Mouse (Mus musculus) hindbrain, embryonic 16.5 days (tissue): ENCODE measurements around the gene I0C0044D17Rik. TPM values are rescaled to one million over a fixed set of nuclear protein-coding genes. Genes with fewer than 3 reads are reported as not detected.

Experiments used
- ATAC-seq: fragments of 200-750 bp; cut with Nextera tagmentation; 2 replicates; pipeline ENCODE4 v1.8.0; 2017; ENCODE audit warnings: moderate TSS enrichment, moderate library complexity
- H3K27ac ChIP-seq: fragments of 300-500 bp; sonication (generic); 2 replicates; pipeline ENCODE4 v1.5.1; 2014; ENCODE audit warnings: low read depth, mild to moderate bottlenecking, control low read depth, low read length, moderate library complexity
- H3K27me3 ChIP-seq: fragments of 300-500 bp; sonication (generic); replicated peaks from 2 replicates; pipeline ENCODE4 v1.6.1; 2014; ENCODE audit warnings: low read length; ENCODE audit not compliant: control insufficient read depth, insufficient read depth
- H3K36me3 ChIP-seq: fragments of 300-500 bp; sonication (generic); 2 replicates; pipeline ENCODE4 v1.6.1; 2014; ENCODE audit warnings: mild to moderate bottlenecking, low read length, moderate library complexity, mixed read lengths; ENCODE audit not compliant: control insufficient read depth, insufficient read depth
- H3K4me1 ChIP-seq: fragments of 300-500 bp; sonication (generic); 2 replicates; pipeline ENCODE4 v1.6.1; 2014; ENCODE audit warnings: low read depth, low read length; ENCODE audit not compliant: control insufficient read depth, insufficient read depth
- H3K4me2 ChIP-seq: fragments of 300-500 bp; sonication (generic); 2 replicates; pipeline ENCODE4 v1.6.1; 2014; ENCODE audit warnings: mild to moderate bottlenecking, low read length, control low read depth, moderate library complexity
- H3K4me3 ChIP-seq: fragments of 300-500 bp; sonication (generic); 2 replicates; pipeline ENCODE4 v1.5.1; 2014; ENCODE audit warnings: mild to moderate bottlenecking, low read length, control low read depth, moderate library complexity
- H3K9ac ChIP-seq: fragments of 300-500 bp; sonication (generic); 2 replicates; pipeline ENCODE4 v1.6.1; 2014; ENCODE audit warnings: low read depth, mild to moderate bottlenecking, control low read depth, low read length, moderate library complexity
- H3K9me3 ChIP-seq: fragments of 300-500 bp; sonication (generic); 2 replicates; pipeline ENCODE4 v1.6.1; 2014; ENCODE audit warnings: mild to moderate bottlenecking, low read length, moderate library complexity; ENCODE audit not compliant: control insufficient read depth
- WGBS: fragments of 180-500 bp; shearing (Covaris S2); extraction: QIAGEN DNeasy Blood & Tissue Kit; methylation state at CpG from one replicate; pipeline ENCODE4 v1.1.7; 2014; 5-methylcytosine and 5-hydroxymethylcytosine counted together
- polyA plus RNA-seq: library from polyadenylated mRNA; unstranded; fragments of >200 nt; fragmentation: Nextera tagmentation; extraction: Ambion mirVana; gene quantifications from 2 replicates; pipeline ENCODE4 v1.2.1, GENCODE M21; 2015

The I0C0044D17Rik gene
- polyA plus RNA-seq, 1 experiment from 2014 or later: not detected

- ATAC-seq: no peak
- no peak overlapping the region for H3K4me3 ChIP-seq
- no peaks in the 10 kb centered on the region for H3K27me3 ChIP-seq
- no peaks in the 10 kb centered on the region for H3K36me3 ChIP-seq
- no peaks in the 10 kb centered on the region for H3K4me1 ChIP-seq
- no peak overlapping the region for H3K9ac ChIP-seq
- 90% methylated on average over 9 of the region's 9 CpGs for WGBS
- no peak overlapping the region for H3K4me2 ChIP-seq
- no peak overlapping the region for H3K27ac ChIP-seq
- H3K9me3 ChIP-seq: no peaks in the 10 kb centered on the region
Measured at GRCm38 (mm10) chr4:98806306-98806705, 17.3 kb downstream of the I0C0044D17Rik start.

GRCm38 (mm10) chr4:98805291-98806048, 18.2 kb downstream of the I0C0044D17Rik start:
- Histone ChIP-seq H3K27me3 (no peaks in the 10 kb centered on the region), H3K9ac (no peak overlapping the region), H3K36me3 (no peaks in the 10 kb centered on the region), H3K9me3 (no peaks in the 10 kb centered on the region), H3K4me3 (no peak overlapping the region), H3K4me1 (peaks cover 4% of the 10 kb centered on the region; the same call in 1 of the 2 replicates), H3K4me2 (no peak overlapping the region), H3K27ac (no peak overlapping the region)
- 70% methylated on average over 12 of the region's 12 CpGs for WGBS
- ATAC-seq: no peak

- Histone ChIP-seq H3K4me2 (no peak overlapping the region), H3K36me3 (no peaks in the 10 kb centered on the region), H3K4me1 (peaks cover 4% of the 10 kb centered on the region; the same call in 1 of the 2 replicates), H3K9ac (no peak overlapping the region), H3K27me3 (no peaks in the 10 kb centered on the region), H3K4me3 (no peak overlapping the region), H3K9me3 (no peaks in the 10 kb centered on the region), H3K27ac (no peak overlapping the region)
- 84% methylated on average over 7 of the region's 7 CpGs for WGBS
- no peak for ATAC-seq
Measured at GRCm38 (mm10) chr4:98804476-98805134, 19.0 kb downstream of the I0C0044D17Rik start.

GRCm38 (mm10) chr4:98801775-98802174, 21.9 kb downstream of the I0C0044D17Rik start:
- Histone ChIP-seq H3K4me2 (no peak overlapping the region), H3K9ac (no peak overlapping the region), H3K9me3 (no peaks in the 10 kb centered on the region), H3K4me3 (no peak overlapping the region), H3K27ac (no peak overlapping the region), H3K27me3 (no peaks in the 10 kb centered on the region), H3K36me3 (no peaks in the 10 kb centered on the region), H3K4me1 (peaks cover 10% of the 10 kb centered on the region; the same call in 1 of the 2 replicates)
- 94% methylated on average over 11 of the region's 11 CpGs for WGBS
- no peak for ATAC-seq

- H3K27ac ChIP-seq: no peak overlapping the region
- H3K4me1 ChIP-seq: peaks cover 18% of the 10 kb centered on the region
- WGBS: 59% methylated on average over 8 of the region's 8 CpGs
- H3K4me2 ChIP-seq: no peak overlapping the region
- no peaks in the 10 kb centered on the region for H3K36me3 ChIP-seq
- no peaks in the 10 kb centered on the region for H3K9me3 ChIP-seq
- H3K27me3 ChIP-seq: no peaks in the 10 kb centered on the region
- no peak for ATAC-seq
- no peak overlapping the region for H3K4me3 ChIP-seq
- H3K9ac ChIP-seq: no peak overlapping the region
Measured at GRCm38 (mm10) chr4:98800824-98801223, 22.8 kb downstream of the I0C0044D17Rik start.

GRCm38 (mm10) chr4:98796591-98797341, 26.9 kb downstream of the I0C0044D17Rik start:
- Histone ChIP-seq H3K4me2 (peak overlapping the region; percentile 27), H3K27ac (peak overlapping the region; percentile 60), H3K4me1 (peaks cover 18% of the 10 kb centered on the region), H3K4me3 (no peak overlapping the region), H3K9ac (no peak overlapping the region), H3K9me3 (no peaks in the 10 kb centered on the region), H3K27me3 (no peaks in the 10 kb centered on the region), H3K36me3 (no peaks in the 10 kb centered on the region)
- peak; percentile 82 for ATAC-seq
- WGBS: 28% methylated on average over 11 of the region's 11 CpGs

GRCm38 (mm10) chr4:98795241-98795640, 28.4 kb downstream of the I0C0044D17Rik start:
- ATAC-seq: no peak
- no peaks in the 10 kb centered on the region for H3K36me3 ChIP-seq
- H3K4me2 ChIP-seq: no peak overlapping the region
- H3K4me3 ChIP-seq: no peak overlapping the region
- no peak overlapping the region for H3K9ac ChIP-seq
- no peaks in the 10 kb centered on the region for H3K9me3 ChIP-seq
- H3K27me3 ChIP-seq: no peaks in the 10 kb centered on the region
- no peak overlapping the region for H3K27ac ChIP-seq
- 86% methylated on average over 2 of the region's 2 CpGs for WGBS
- peaks cover 14% of the 10 kb centered on the region for H3K4me1 ChIP-seq

GRCm38 (mm10) chr4:98793486-98793885, 30.2 kb downstream of the I0C0044D17Rik start:
- no peak for ATAC-seq
- no peaks in the 10 kb centered on the region for H3K9me3 ChIP-seq
- no peaks in the 10 kb centered on the region for H3K27me3 ChIP-seq
- peaks cover 22% of the 10 kb centered on the region for H3K4me1 ChIP-seq
- no peak overlapping the region for H3K4me2 ChIP-seq
- 91% methylated on average over 9 of the region's 9 CpGs for WGBS
- H3K27ac ChIP-seq: no peak overlapping the region
- H3K4me3 ChIP-seq: no peak overlapping the region
- H3K9ac ChIP-seq: no peak overlapping the region
- no peaks in the 10 kb centered on the region for H3K36me3 ChIP-seq

- H3K9me3 ChIP-seq: no peaks in the 10 kb centered on the region
- 55% methylated on average over 1 of the region's 1 CpGs for WGBS
- H3K27me3 ChIP-seq: no peaks in the 10 kb centered on the region
- no peaks in the 10 kb centered on the region for H3K36me3 ChIP-seq
- no peak overlapping the region for H3K4me3 ChIP-seq
- H3K4me2 ChIP-seq: no peak overlapping the region; the same call in 1 of the 2 replicates
- H3K9ac ChIP-seq: no peak overlapping the region
- no peak for ATAC-seq
- peaks cover 9% of the 10 kb centered on the region for H3K4me1 ChIP-seq
- no peak overlapping the region for H3K27ac ChIP-seq
Measured at GRCm38 (mm10) chr4:98790721-98791120, 32.9 kb downstream of the I0C0044D17Rik start.
